Mouse (Mus musculus) embryonic facial prominence, embryonic 12.5 days (tissue): Measurements from ENCODE around the gene Rnf141. TPM values are rescaled to one million over a fixed set of nuclear protein-coding genes. Genes with fewer than 3 reads are reported as not detected.

Source experiments
- ATAC-seq: fragments of 200-750 bp; cut with Nextera tagmentation; 2 replicates; pipeline ENCODE4 v1.8.0; 2017; ENCODE audit not compliant: insufficient number of reproducible peaks, insufficient read depth, low FRiP score, low TSS enrichment
- H3K27ac ChIP-seq: fragments of 300-500 bp; sonication (generic); 2 replicates; pipeline ENCODE4 v1.5.1; 2016; ENCODE audit warnings: mild to moderate bottlenecking
- H3K27me3 ChIP-seq: fragments of 300-500 bp; sonication (generic); 2 replicates; pipeline ENCODE4 v1.6.1; 2016; ENCODE audit warnings: mild to moderate bottlenecking, moderate library complexity
- H3K36me3 ChIP-seq: fragments of 300-500 bp; sonication (generic); 2 replicates; pipeline ENCODE4 v1.6.1; 2016; ENCODE audit warnings: mild to moderate bottlenecking
- H3K4me1 ChIP-seq: fragments of 300-500 bp; sonication (generic); 2 replicates; pipeline ENCODE4 v1.6.1; 2016
- H3K4me2 ChIP-seq: fragments of 300-500 bp; sonication (generic); replicated peaks from 2 replicates; pipeline ENCODE4 v1.6.1; 2016; ENCODE audit warnings: mild to moderate bottlenecking, moderate library complexity
- H3K4me3 ChIP-seq: fragments of 300-500 bp; sonication (generic); 2 replicates; pipeline ENCODE4 v1.5.1; 2016; ENCODE audit warnings: mild to moderate bottlenecking
- H3K9ac ChIP-seq: fragments of 300-500 bp; sonication (generic); 2 replicates; pipeline ENCODE4 v1.6.1; 2016; ENCODE audit warnings: mild to moderate bottlenecking, moderate library complexity
- H3K9me3 ChIP-seq: fragments of 300-500 bp; sonication (generic); 2 replicates; pipeline ENCODE4 v1.6.1; 2016; ENCODE audit warnings: mild to moderate bottlenecking, moderate library complexity
- WGBS: fragments of 180-500 bp; shearing (Covaris S2); methylation state at CpG from one replicate; pipeline ENCODE4 v1.1.7; 2016; 5-methylcytosine and 5-hydroxymethylcytosine counted together
- polyA plus RNA-seq: library from polyadenylated mRNA; unstranded; fragments of >200 nt; fragmentation: Nextera tagmentation; extraction: Ambion mirVana; gene quantifications from 2 replicates; pipeline ENCODE4 v1.2.1, GENCODE M21; 2016

Gene Rnf141
- polyA plus RNA-seq, 1 experiment from 2014 or later = 19.9 TPM

GRCm38 (mm10) chr7:110790878-110791277, 53.4 kb downstream of the Rnf141 start:
- ATAC-seq = no peak
- Histone ChIP-seq H3K36me3 (no peaks in the 10 kb centered on the region), H3K9ac (no peak overlapping the region), H3K4me1 (no peaks in the 10 kb centered on the region; the same call in 1 of the 2 replicates), H3K27me3 (no peaks in the 10 kb centered on the region), H3K27ac (no peak overlapping the region), H3K4me2 (no peak overlapping the region), H3K9me3 (no peaks in the 10 kb centered on the region), H3K4me3 (no peak overlapping the region)
- 90% methylated on average over 8 of the region's 8 CpGs for WGBS

DNA sequence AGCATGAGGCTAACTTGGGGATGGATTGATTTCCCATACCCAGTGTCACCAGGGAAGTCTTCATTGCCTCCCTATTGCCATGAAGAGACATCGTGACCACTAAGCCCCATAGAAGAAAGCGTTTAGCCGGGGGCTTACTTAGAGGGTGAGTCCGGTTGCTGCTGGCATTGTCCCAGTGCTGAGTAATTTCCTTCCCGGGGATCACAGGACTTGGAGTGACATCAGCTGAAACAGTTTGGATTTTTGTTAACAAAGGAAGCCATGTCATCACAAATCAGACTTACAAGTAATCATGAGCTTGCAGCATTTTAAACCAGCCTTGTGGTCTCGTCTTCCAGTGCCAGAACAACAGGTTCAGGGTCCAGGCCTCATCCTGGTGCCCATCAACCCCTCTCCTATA, 56.9 kb downstream of the Rnf141 start:
- Histone ChIP-seq H3K9me3 (no peaks in the 10 kb centered on the region), H3K9ac (no peak overlapping the region), H3K4me3 (no peak overlapping the region), H3K27ac (no peak overlapping the region), H3K36me3 (no peaks in the 10 kb centered on the region), H3K4me2 (no peak overlapping the region), H3K4me1 (peaks cover 14% of the 10 kb centered on the region), H3K27me3 (no peaks in the 10 kb centered on the region)
- no peak for ATAC-seq
- 75% methylated on average over 6 of the region's 6 CpGs for WGBS

GRCm38 (mm10) chr7:110785741-110786146, 58.5 kb downstream of the Rnf141 start:
- no peak overlapping the region for H3K27ac ChIP-seq
- WGBS = 47% methylated on average over 3 of the region's 3 CpGs
- H3K4me3 ChIP-seq = no peak overlapping the region
- H3K9me3 ChIP-seq = no peaks in the 10 kb centered on the region
- no peaks in the 10 kb centered on the region for H3K36me3 ChIP-seq
- peaks cover 29% of the 10 kb centered on the region for H3K4me1 ChIP-seq
- no peak overlapping the region for H3K4me2 ChIP-seq
- H3K27me3 ChIP-seq = no peaks in the 10 kb centered on the region
- no peak overlapping the region for H3K9ac ChIP-seq
- ATAC-seq = no peak

- Histone ChIP-seq H3K4me3 (no peak overlapping the region), H3K9me3 (no peaks in the 10 kb centered on the region), H3K27me3 (no peaks in the 10 kb centered on the region), H3K36me3 (no peaks in the 10 kb centered on the region), H3K4me2 (no peak overlapping the region), H3K27ac (peak overlapping the region; percentile 47; the same call in 1 of the 2 replicates), H3K4me1 (peaks cover 30% of the 10 kb centered on the region), H3K9ac (no peak overlapping the region)
- 50% methylated on average over 8 of the region's 8 CpGs for WGBS
- no peak for ATAC-seq
Measured at GRCm38 (mm10) chr7:110784965-110785364, 59.3 kb downstream of the Rnf141 start.

DNA sequence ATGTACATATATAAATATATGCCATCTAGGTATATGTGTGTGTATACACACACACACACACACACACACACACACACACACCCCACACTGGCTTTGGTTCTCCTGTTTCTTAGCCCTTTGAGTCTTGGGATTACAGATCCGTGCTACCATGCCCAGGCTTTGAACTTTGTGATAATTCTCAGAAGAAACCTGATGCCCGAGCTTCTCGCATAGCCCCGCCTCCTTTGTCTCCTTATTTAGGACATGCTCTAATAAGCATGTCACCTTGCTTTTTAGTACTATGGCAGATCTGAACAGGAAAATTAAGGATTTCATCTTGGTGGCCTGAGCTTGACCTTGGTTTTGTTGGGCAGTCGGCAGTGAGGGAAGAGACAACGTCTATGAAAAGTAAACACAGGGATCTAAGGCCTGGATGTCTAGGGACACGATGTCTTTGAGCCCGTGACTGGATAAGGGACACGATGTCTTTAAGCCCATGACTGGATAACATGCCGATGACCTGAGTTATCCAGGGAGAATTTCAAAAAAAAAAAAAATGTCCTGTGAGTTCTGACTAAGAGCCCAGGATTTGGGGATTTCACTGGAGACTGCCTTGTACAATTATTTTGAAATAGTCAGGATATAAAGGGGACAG, 61.3 kb downstream of the Rnf141 start:
- Histone ChIP-seq H3K4me3 (no peak overlapping the region), H3K36me3 (no peaks in the 10 kb centered on the region), H3K27me3 (no peaks in the 10 kb centered on the region), H3K9me3 (no peaks in the 10 kb centered on the region), H3K4me1 (peaks cover 30% of the 10 kb centered on the region), H3K27ac (no peak overlapping the region), H3K9ac (no peak overlapping the region), H3K4me2 (no peak overlapping the region)
- no peak for ATAC-seq
- WGBS = 32% methylated on average over 10 of the region's 10 CpGs

- H3K9me3 ChIP-seq = no peaks in the 10 kb centered on the region
- H3K36me3 ChIP-seq = no peaks in the 10 kb centered on the region
- H3K9ac ChIP-seq = no peak overlapping the region
- no peak overlapping the region for H3K4me3 ChIP-seq
- no peak overlapping the region for H3K4me2 ChIP-seq
- 61% methylated on average over 7 of the region's 7 CpGs for WGBS
- H3K27ac ChIP-seq = no peak overlapping the region
- ATAC-seq = no peak
- no peaks in the 10 kb centered on the region for H3K27me3 ChIP-seq
- peaks cover 34% of the 10 kb centered on the region for H3K4me1 ChIP-seq
Measured at GRCm38 (mm10) chr7:110782135-110782534, 62.1 kb downstream of the Rnf141 start.

GRCm38 (mm10) chr7:110781231-110781711, 63.0 kb downstream of the Rnf141 start:
- Histone ChIP-seq H3K9me3 (no peaks in the 10 kb centered on the region), H3K4me2 (no peak overlapping the region), H3K9ac (no peak overlapping the region), H3K4me3 (no peak overlapping the region), H3K27ac (peak overlapping the region; percentile 32), H3K4me1 (peaks cover 38% of the 10 kb centered on the region), H3K36me3 (no peaks in the 10 kb centered on the region), H3K27me3 (no peaks in the 10 kb centered on the region)
- no peak for ATAC-seq
- WGBS = 81% methylated on average over 2 of the region's 2 CpGs

DNA sequence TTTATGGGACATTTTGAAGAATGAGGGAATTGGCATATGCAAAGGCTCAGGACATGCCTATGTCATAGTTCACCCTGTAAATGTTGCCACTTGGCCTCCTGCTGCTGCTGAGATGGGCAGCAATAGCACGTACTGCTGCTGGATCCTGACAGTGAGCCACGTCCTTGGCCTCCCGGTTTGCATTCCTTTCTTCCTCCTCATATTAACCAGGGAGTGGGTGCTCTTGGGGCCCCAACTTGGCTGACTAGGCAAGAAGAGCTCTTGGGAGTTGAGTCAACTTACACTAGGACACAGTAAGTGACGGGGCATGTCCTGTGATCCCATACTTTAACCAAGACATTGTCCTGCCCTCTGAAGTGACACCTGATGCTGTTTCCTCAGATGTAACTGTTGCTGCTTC, 63.7 kb downstream of the Rnf141 start:
- ATAC-seq = no peak
- H3K27me3 ChIP-seq = no peaks in the 10 kb centered on the region

GRCm38 (mm10) chr7:110779605-110780111, 64.6 kb downstream of the Rnf141 start:
- ATAC-seq = no peak
- Histone ChIP-seq H3K9me3 (no peaks in the 10 kb centered on the region), H3K27ac (no peak overlapping the region), H3K36me3 (no peaks in the 10 kb centered on the region), H3K4me1 (peaks cover 33% of the 10 kb centered on the region), H3K27me3 (no peaks in the 10 kb centered on the region), H3K9ac (no peak overlapping the region), H3K4me2 (no peak overlapping the region), H3K4me3 (no peak overlapping the region)
- WGBS = 88% methylated on average over 8 of the region's 8 CpGs

More for the DNA sequence above, 63.7 kb downstream of the Rnf141 start:
- peaks cover 38% of the 10 kb centered on the region for H3K4me1 ChIP-seq
- no peak overlapping the region for H3K4me3 ChIP-seq
- no peaks in the 10 kb centered on the region for H3K9me3 ChIP-seq
- H3K36me3 ChIP-seq = no peaks in the 10 kb centered on the region
- H3K9ac ChIP-seq = no peak overlapping the region
- 82% methylated on average over 4 of the region's 4 CpGs for WGBS
- H3K4me2 ChIP-seq = no peak overlapping the region
- no peak overlapping the region; the same call in 1 of the 2 replicates for H3K27ac ChIP-seq

DNA sequence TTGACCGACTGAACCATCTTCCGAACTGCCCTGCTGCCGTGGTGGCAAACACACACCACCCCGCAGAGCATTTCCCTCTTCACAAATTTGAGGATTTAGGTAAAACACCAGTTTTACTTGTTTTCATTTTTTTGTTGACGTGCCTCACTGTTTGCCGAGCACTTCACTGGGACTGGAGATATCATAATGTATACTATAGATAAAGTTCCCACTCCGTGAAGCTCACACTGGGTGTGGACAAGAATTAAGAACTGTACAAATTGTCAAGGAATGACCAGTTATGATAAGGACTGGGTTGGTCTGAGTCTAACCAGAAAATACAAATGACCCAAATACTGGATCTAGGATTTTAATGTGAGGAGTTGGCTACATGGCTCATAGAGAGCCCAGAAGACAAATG, 65.3 kb downstream of the Rnf141 start:
- Histone ChIP-seq H3K4me3 (no peak overlapping the region), H3K9ac (no peak overlapping the region), H3K27me3 (no peaks in the 10 kb centered on the region), H3K36me3 (no peaks in the 10 kb centered on the region), H3K4me1 (peaks cover 36% of the 10 kb centered on the region), H3K4me2 (no peak overlapping the region), H3K27ac (no peak overlapping the region), H3K9me3 (no peaks in the 10 kb centered on the region)
- WGBS = 95% methylated on average over 7 of the region's 7 CpGs
- no peak for ATAC-seq

DNA sequence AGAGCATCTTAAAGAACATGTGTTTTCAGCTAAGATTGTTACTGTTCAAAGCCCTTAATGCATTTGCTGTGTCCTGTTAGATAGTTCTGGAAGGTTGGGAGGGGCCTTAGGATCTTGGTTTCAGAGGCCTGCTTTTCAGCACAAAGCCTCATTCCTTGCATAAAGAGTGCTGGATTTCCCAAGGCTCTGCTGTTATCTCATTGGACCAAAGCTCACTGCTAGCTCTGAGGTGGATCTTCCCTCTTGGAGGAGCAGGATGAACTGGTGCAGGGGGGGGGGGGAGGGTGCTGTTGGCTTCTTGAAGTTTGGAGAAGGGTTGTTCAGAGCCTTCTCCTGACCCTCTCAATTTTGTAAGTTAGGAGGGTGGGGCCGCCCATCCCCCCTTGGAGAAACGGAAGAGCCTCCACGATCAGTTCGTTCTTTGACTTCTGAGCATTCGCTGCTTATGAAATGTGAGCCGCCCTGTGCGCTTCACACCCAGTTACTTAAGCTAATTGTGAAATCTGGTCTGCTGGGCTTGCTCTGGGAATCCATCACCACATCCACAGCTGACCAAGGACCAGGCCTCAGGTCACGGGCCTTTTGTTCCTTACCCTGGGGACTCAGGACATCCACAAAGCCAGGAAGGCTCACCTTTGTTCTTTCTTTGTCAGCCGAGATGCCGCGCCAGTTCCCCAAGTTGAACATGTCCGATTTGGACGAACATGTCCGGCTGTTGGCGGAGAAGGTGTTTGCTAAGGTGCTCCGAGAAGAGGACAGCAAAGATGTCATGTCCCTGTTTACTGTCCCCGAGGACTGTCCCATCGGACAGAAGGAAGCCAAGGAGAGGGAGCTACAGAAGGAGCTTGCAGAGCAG, 66.9 kb downstream of the Rnf141 start:
- H3K4me1 ChIP-seq = peaks cover 37% of the 10 kb centered on the region
- no peaks in the 10 kb centered on the region for H3K36me3 ChIP-seq
- H3K27ac ChIP-seq = no peak overlapping the region
- ATAC-seq = no peak
- 78% methylated on average over 18 of the region's 18 CpGs for WGBS
- no peak overlapping the region for H3K4me3 ChIP-seq
- no peak overlapping the region for H3K4me2 ChIP-seq
- no peaks in the 10 kb centered on the region for H3K27me3 ChIP-seq
- H3K9ac ChIP-seq = no peak overlapping the region
- H3K9me3 ChIP-seq = no peaks in the 10 kb centered on the region

DNA sequence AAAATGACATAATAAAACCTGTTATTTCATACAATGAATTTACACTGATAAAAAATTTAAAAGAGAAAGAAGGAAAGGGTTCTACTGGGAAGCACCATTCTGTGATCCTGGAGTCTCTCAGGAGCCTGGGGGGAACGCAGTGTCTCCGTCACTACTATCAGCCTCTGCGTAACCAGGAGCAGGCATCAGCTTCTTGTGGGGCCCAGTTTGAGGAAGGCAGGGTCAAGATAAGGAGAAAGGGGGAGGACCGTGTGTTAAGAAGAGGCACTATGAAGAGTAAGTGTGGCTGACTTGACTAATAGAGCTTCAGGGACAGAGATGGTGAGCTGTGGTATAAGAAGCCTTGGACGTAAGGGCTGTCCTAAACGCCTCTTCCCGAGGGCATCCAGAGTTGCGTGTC, 69.6 kb downstream of the Rnf141 start:
- H3K27ac ChIP-seq = no peak overlapping the region
- 85% methylated on average over 8 of the region's 8 CpGs for WGBS
- ATAC-seq = no peak
- peaks cover under 1% of the 10 kb centered on the region; the same call in 1 of the 2 replicates for H3K27me3 ChIP-seq
- no peaks in the 10 kb centered on the region for H3K9me3 ChIP-seq
- peaks cover 21% of the 10 kb centered on the region; the same call in 1 of the 2 replicates for H3K4me1 ChIP-seq
- no peak overlapping the region for H3K4me2 ChIP-seq
- H3K36me3 ChIP-seq = no peaks in the 10 kb centered on the region
- H3K4me3 ChIP-seq = no peak overlapping the region
- no peak overlapping the region for H3K9ac ChIP-seq
